Mouse (Mus musculus): ENCODE results near the gene Cd164. TPM values are rescaled to one million over a fixed set of nuclear protein-coding genes. Genes with fewer than 3 reads are reported as not detected.

Gene Cd164
- 69.9 TPM for polyA plus RNA-seq (2015; fragmentation: Illumina TruSeq; extraction: RNeasy Lipid Tissue Mini Kit (QIAGEN cat#74804); ENCODE audit: low read depth, low replicate concordance)

DNA sequence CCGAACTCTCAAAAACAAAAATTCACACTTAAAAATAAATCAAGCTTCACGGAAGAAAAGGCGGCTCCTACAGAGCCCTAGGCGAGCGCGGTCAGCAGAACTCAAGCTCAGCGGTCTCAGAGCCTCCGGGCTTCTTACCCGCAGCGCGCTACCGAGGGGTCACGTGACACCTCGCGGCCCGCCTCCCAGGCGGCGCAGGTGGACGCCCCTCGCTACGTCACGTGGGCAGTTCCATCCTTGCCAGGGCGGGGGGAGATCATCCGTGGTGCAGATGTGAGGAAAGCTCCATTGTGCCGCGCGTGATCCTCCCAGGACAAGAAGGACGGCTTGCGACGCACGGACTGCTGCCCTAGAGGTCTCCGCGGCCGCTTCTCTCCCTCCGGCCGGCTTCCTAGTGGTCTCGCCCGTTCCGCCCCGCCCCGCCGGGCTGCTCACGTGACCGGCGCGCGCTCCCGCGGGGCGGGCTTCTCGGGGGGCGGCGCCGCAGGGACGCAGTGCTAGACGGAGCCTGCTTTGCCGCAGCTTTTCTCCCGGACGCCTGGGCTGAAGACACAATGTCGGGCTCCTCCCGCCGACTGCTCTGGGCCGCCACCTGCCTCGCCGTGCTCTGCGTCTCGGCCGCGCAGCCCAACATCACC lies at the start of gene Cd164:
Cd164 (plus strand) TSS at position 434 of the 638 bp plus-strand sequence.

DNA sequence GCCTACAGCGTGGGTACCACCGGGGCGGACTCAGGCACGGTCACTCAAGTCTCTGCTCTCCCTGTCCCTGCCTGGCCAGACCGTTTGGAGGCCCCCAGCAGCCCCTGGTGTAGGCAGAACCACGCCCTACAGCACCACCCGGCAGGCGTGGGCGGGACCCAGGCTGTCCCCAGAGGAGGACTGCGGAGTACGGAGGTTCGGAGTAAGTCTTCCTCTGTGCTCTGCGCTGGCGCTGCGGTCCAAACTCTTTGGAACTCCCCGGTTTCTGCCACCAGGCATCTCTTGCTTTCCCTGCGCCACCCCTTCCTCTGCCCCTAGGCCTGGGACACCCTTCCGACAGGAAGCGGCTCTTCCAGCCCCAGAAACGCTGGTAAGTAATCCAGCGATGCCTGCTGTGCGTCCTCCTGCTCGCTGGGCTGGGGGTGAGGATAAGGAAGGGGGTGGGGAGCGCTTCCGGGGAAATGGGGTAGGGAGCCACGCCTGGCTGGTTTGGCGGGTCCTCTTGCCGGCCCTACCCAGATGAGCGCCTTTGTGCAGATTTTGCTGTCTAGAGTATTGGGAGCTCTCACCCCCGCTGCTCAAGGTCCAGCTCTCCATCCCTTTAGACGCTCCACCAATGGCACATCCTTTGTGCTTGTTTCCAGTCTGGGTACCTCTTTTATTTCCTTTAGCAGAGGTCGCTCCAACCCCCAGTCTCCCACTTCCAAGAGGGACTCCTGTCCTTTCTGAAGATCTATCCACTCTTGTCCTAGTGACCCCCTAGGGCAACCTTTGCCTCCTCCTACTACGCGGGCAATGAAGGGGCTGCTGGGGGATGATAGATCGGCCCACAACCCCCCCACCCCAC lies 42.8 kb upstream of the Cd164 start, which contains the start of gene Mical1:
Mical1 (plus strand) TSS at position 144 of the 847 bp plus-strand sequence.

DNA sequence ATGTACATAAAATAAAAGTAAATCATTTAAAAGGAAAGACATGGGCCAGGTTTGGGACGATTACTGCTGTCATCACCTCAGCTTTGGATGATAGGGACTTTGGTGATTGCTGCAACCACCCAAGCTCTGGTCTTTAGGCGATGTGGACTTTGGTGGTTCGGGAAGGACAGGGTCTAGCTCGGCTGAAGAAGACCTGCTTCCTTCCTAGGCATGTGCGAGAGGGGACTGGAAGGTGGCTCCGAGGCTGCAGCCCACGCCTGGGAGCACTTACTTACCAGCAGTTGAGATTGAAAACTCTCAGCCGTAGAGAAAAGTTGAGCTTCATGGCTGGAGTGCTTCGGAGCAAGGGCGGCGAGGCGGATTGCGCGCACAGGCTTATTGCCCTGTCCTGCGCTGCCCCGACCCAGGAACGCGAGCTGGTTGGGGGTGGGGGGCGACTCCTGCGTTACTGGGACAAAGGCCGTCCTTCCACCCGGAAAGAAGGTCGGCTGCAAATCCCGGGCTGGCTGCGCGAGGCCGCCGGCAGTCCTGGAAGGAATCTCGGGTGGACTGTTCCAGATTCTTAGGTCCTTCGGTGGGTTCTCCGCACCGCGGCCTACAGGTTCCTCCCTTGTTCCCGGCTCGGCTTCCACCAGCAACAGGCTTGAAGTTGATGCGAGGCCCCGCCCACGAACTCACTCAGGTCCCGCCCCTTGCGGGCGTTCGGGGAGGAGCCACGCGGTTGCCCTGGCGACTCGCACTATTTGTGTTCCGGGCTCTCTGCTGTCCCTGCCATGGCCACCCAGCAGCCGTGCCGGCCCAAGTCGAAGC lies 29.3 kb upstream of the Cd164 start, which contains the start of the genes Smpd2 and Ppil6:
Smpd2 (minus strand) TSS at position 662 of the 810 bp plus-strand sequence.
Ppil6 (plus strand) TSS at position 732 of the 810 bp plus-strand sequence.

Other genes with a start within 250 kb of the Cd164 start
- gene Fig4, start 216.2 kb upstream of the Cd164 start, polyA plus RNA-seq (2015; fragmentation: Illumina TruSeq; extraction: RNeasy Lipid Tissue Mini Kit (QIAGEN cat#74804); ENCODE audit: low read depth, low replicate concordance), result 24.6 TPM
- 0.30 TPM for gene Ak9, start 215.4 kb upstream of the Cd164 start, polyA plus RNA-seq (2015; fragmentation: Illumina TruSeq; extraction: RNeasy Lipid Tissue Mini Kit (QIAGEN cat#74804); ENCODE audit: low read depth, low replicate concordance)
- gene Zbtb24, start 69.0 kb upstream of the Cd164 start, polyA plus RNA-seq (2015; fragmentation: Illumina TruSeq; extraction: RNeasy Lipid Tissue Mini Kit (QIAGEN cat#74804); ENCODE audit: low read depth, low replicate concordance), result 13.1 TPM
- gene Mical1, start 43.1 kb upstream of the Cd164 start, polyA plus RNA-seq (2015; fragmentation: Illumina TruSeq; extraction: RNeasy Lipid Tissue Mini Kit (QIAGEN cat#74804); ENCODE audit: low read depth, low replicate concordance), result 11.6 TPM
- 21.0 TPM for gene Smpd2, start 29.0 kb upstream of the Cd164 start, polyA plus RNA-seq (2015; fragmentation: Illumina TruSeq; extraction: RNeasy Lipid Tissue Mini Kit (QIAGEN cat#74804); ENCODE audit: low read depth, low replicate concordance)
- gene Ppil6, start 29.0 kb upstream of the Cd164 start, polyA plus RNA-seq (2015; fragmentation: Illumina TruSeq; extraction: RNeasy Lipid Tissue Mini Kit (QIAGEN cat#74804); ENCODE audit: low read depth, low replicate concordance), result 7.5 TPM
- 2.9 TPM for gene Ccdc162, start 197.2 kb downstream of the Cd164 start, polyA plus RNA-seq (2015; fragmentation: Illumina TruSeq; extraction: RNeasy Lipid Tissue Mini Kit (QIAGEN cat#74804); ENCODE audit: low read depth, low replicate concordance)

Data from brain, adult 10 weeks (tissue).